Mouse (Mus musculus): ENCODE data around the gene Drap1.
A peak's percentile ranks its signal among the peaks of the same experiment; 100 is the strongest.

- TF ChIP-seq POLR2A (IDR thresholded peaks at IDR 0.05; ENCODE audit: borderline replicate concordance, control insufficient read depth, low read depth, low read length), result peak; percentile 33; the same call in 1 of the 2 replicates
- no peak for TF ChIP-seq CTCF (IDR thresholded peaks at IDR 0.05; ENCODE audit: control insufficient read depth, insufficient read depth, low read length)
Measured at GRCm38 (mm10) chr19:5473720-5474119, 48.9 kb upstream of the Drap1 start, which contains the start of gene Efemp2.

Measured in bone marrow, adult 2 months (tissue).